Mouse (Mus musculus) MEL (cell line): Measurements from ENCODE around the gene Hoxa3. TPM values are rescaled to one million over a fixed set of nuclear protein-coding genes. Genes with fewer than 3 reads are reported as not detected.

Experiments used
- DNase-seq: peaks from one replicate; pipeline ENCODE4 v3.0.0; 2011; ENCODE audit warnings: low read depth, low spot score
- H3K27ac ChIP-seq: 2 replicates; pipeline ENCODE4 v1.5.1; 2012; ENCODE audit warnings: low read depth, mild to moderate bottlenecking, control low read depth, low read length, moderate library complexity; ENCODE audit not compliant: control insufficient read depth
- H3K27me3 ChIP-seq, 2 experiments: fragments of 150-350 bp in 1 of 2; sonication (generic) in 1 of 2; 2 replicates each; pipeline ENCODE4 v1.6.1; 2012; ENCODE audit warnings: low read length in 2 of 2, mild to moderate bottlenecking in 2 of 2, improper control_type of control experiment in 1 of 2, moderate library complexity in 1 of 2; ENCODE audit not compliant: insufficient read depth in 2 of 2, control insufficient read depth in 1 of 2
- H3K36me3 ChIP-seq, 2 experiments: 2 replicates each; pipeline ENCODE4 v1.6.1; 2012 to 2014; ENCODE audit warnings: low read length in 2 of 2, improper control_type of control experiment in 1 of 2, inconsistent platforms in 1 of 2, mild to moderate bottlenecking in 1 of 2; ENCODE audit not compliant: insufficient read depth in 2 of 2, control insufficient read depth in 1 of 2
- H3K4me1 ChIP-seq, 2 experiments: fragments of 150-350 bp in 1 of 2; sonication (generic) in 1 of 2; 2 replicates each; pipeline ENCODE4 v1.6.1; 2012; ENCODE audit warnings: low read length in 2 of 2, improper control_type of control experiment in 1 of 2, mild to moderate bottlenecking in 1 of 2; ENCODE audit not compliant: insufficient read depth in 2 of 2, control insufficient read depth in 1 of 2
- H3K4me3 ChIP-seq, 2 experiments: fragments of 150-350 bp in 1 of 2; sonication (generic) in 1 of 2; 2 replicates each; pipeline ENCODE4 v1.5.1; 2012; ENCODE audit warnings: low read depth in 2 of 2, low read length in 2 of 2, mild to moderate bottlenecking in 2 of 2, moderate library complexity in 2 of 2, control low read depth in 1 of 2, improper control_type of control experiment in 1 of 2; ENCODE audit not compliant: control insufficient read depth in 1 of 2, insufficient read depth in 1 of 2
- H3K79me2 ChIP-seq: 2 replicates; pipeline ENCODE4 v1.6.1; 2012; ENCODE audit warnings: mild to moderate bottlenecking, low read length, moderate library complexity; ENCODE audit not compliant: control insufficient read depth, poor library complexity, insufficient read depth
- H3K9ac ChIP-seq: 2 replicates; pipeline ENCODE4 v1.6.1; 2012; ENCODE audit warnings: low read depth, mild to moderate bottlenecking, control low read depth, low read length, moderate library complexity; ENCODE audit not compliant: control insufficient read depth, poor library complexity, severe bottlenecking
- H3K9me3 ChIP-seq: fragments of 150-350 bp; sonication (generic); replicated peaks from 2 replicates; pipeline ENCODE4 v1.6.1; 2012; ENCODE audit warnings: mild to moderate bottlenecking, low read length, improper control_type of control experiment, moderate library complexity; ENCODE audit not compliant: insufficient read depth
- BHLHE40 ChIP-seq: IDR thresholded peaks from 2 replicates; pipeline ENCODE4 v1.6.1; 2012; ENCODE audit warnings: low read depth, mild to moderate bottlenecking, inconsistent platforms, low read length, improper control_type of control experiment, borderline replicate concordance
- CTCF ChIP-seq, 3 experiments: IDR thresholded peaks in 2 of 3; conservative IDR thresholded peaks in 1 of 3; 2 replicates each; pipeline ENCODE4 v1.5.1; 2011 to 2012; ENCODE audit warnings: low read length in 3 of 3, low read depth in 2 of 3, mild to moderate bottlenecking in 2 of 3, improper control_type of control experiment in 1 of 3, inconsistent platforms in 1 of 3, mixed read lengths in 1 of 3, moderate library complexity in 1 of 3; ENCODE audit not compliant: control insufficient read depth in 1 of 3, insufficient read depth in 1 of 3, poor library complexity in 1 of 3, severe bottlenecking in 1 of 3
- ELF1 ChIP-seq: IDR thresholded peaks from 2 replicates; pipeline ENCODE4 v1.6.1; 2014; ENCODE audit warnings: low read depth, mild to moderate bottlenecking, inconsistent platforms, low read length, improper control_type of control experiment, moderate library complexity
- JUND ChIP-seq: IDR thresholded peaks from 2 replicates; pipeline ENCODE4 v1.6.1; 2011; ENCODE audit warnings: low read depth, mild to moderate bottlenecking, improper control_type of control experiment, low read length
- MAX ChIP-seq: IDR thresholded peaks from 2 replicates; pipeline ENCODE4 v1.6.1; 2011; ENCODE audit warnings: low read length, improper control_type of control experiment
- MXI1 ChIP-seq: IDR thresholded peaks from 2 replicates; pipeline ENCODE4 v1.6.1; 2011; ENCODE audit warnings: mild to moderate bottlenecking, low read depth, low read length, improper control_type of control experiment
- MYC ChIP-seq: IDR thresholded peaks from 2 replicates; pipeline ENCODE4 v1.6.1; 2011; ENCODE audit warnings: low read depth, mild to moderate bottlenecking, low read length, improper control_type of control experiment, moderate library complexity
- POLR2AphosphoS2 ChIP-seq: IDR thresholded peaks from 2 replicates; pipeline ENCODE4 v1.6.1; 2011; ENCODE audit warnings: low read length, improper control_type of control experiment
- POLR2AphosphoS5 ChIP-seq: IDR thresholded peaks from 2 replicates; pipeline ENCODE4 v1.6.1; 2012; ENCODE audit warnings: low read depth, borderline replicate concordance, mild to moderate bottlenecking, inconsistent platforms, low read length, moderate library complexity, mixed read lengths
- RAD21 ChIP-seq: IDR thresholded peaks from 2 replicates; pipeline ENCODE4 v1.6.1; 2011; ENCODE audit warnings: mild to moderate bottlenecking, low read depth, low read length, improper control_type of control experiment
- SMC3 ChIP-seq: IDR thresholded peaks from 2 replicates; pipeline ENCODE4 v1.6.1; 2011; ENCODE audit warnings: low read depth, low read length, improper control_type of control experiment
- TBP ChIP-seq: IDR thresholded peaks from 2 replicates; pipeline ENCODE4 v1.8.0; 2011; ENCODE audit warnings: low read depth, low read length, improper control_type of control experiment
- USF1 ChIP-seq: IDR thresholded peaks from 2 replicates; pipeline ENCODE4 v1.6.1; 2014; ENCODE audit warnings: low read depth, mild to moderate bottlenecking, inconsistent platforms, low read length, improper control_type of control experiment, moderate library complexity
- ZC3H11A ChIP-seq: IDR thresholded peaks from 2 replicates; pipeline ENCODE4 v1.6.1; 2012; ENCODE audit warnings: low read depth, mild to moderate bottlenecking, inconsistent platforms, low read length, improper control_type of control experiment
- ZMIZ1 ChIP-seq: IDR thresholded peaks from 2 replicates; pipeline ENCODE4 v1.6.1; 2012; ENCODE audit warnings: low read depth, mild to moderate bottlenecking, inconsistent platforms, low read length, improper control_type of control experiment, moderate library complexity
- polyA plus RNA-seq, 2 experiments: library from polyadenylated mRNA; stranded (reverse) in 1 of 2; unstranded in 1 of 2; fragments of >175 nt in 1 of 2; fragments of >200 nt in 1 of 2; gene quantifications; 2 replicates each; pipeline versions ENCODE4 v1.2.1 to v1.2.4; 2012; ENCODE audit warnings: low replicate concordance in 2 of 2, low read depth in 1 of 2; ENCODE audit not compliant: insufficient read length in 2 of 2, insufficient read depth in 1 of 2, missing spikeins in 1 of 2
- total RNA-seq: library from RNA; depleted of rRNA; stranded (reverse); fragments of 300-350 nt; gene quantifications from 2 replicates; pipeline ENCODE4 v1.2.3, GENCODE M21; 2012

Gene Hoxa3
- total and polyA plus RNA-seq, 3 experiments, result not detected

GRCm38 (mm10) chr6:52256956-52257355, 43.8 kb upstream of the Hoxa3 start:
- Histone ChIP-seq H3K27ac (no peak overlapping the region), H3K4me3 (no peak overlapping the region), H3K27me3 (no peaks in the 10 kb centered on the region)
- no peak for TF ChIP-seq MAX
- no peak for TF ChIP-seq ELF1
- TF ChIP-seq CTCF (IDR thresholded peaks at IDR 0.05 in 2 of 3, conservative IDR thresholded peaks at IDR 0.05 in 1 of 3; ENCODE audit: control insufficient read depth in 1 of 3, insufficient read depth in 1 of 3, low read depth in 2 of 3, low read length in 3 of 3, poor library complexity in 1 of 3, severe bottlenecking in 1 of 3), result peak; percentile 37 to 90 (median 79)
- TF ChIP-seq ZC3H11A, result peak; percentile 93
- peak; percentile 97 for TF ChIP-seq RAD21
- TF ChIP-seq SMC3, result peak; percentile 96
- TF ChIP-seq, all 39 proteins: peak for 4
- Histone ChIP-seq H3K9ac (no peak overlapping the region), H3K4me1 (no peaks in the 10 kb centered on the region), H3K36me3 (no peaks in the 10 kb centered on the region), H3K79me2 (no peaks in the 10 kb centered on the region), H3K9me3 (no peaks in the 10 kb centered on the region)
- peak; percentile 73 for DNase-seq

- Histone ChIP-seq H3K27me3 (no peaks in the 10 kb centered on the region), H3K79me2 (no peaks in the 10 kb centered on the region), H3K4me1 (no peaks in the 10 kb centered on the region), H3K9me3 (no peaks in the 10 kb centered on the region), H3K36me3 (no peaks in the 10 kb centered on the region), H3K27ac (no peak overlapping the region), H3K4me3 (no peak overlapping the region), H3K9ac (no peak overlapping the region)
- no peak for DNase-seq
- no peak for TF ChIP-seq ZMIZ1
- no peak for TF ChIP-seq USF1
- TF ChIP-seq SMC3, result no peak
- TF ChIP-seq MYC, result no peak
- no peak for TF ChIP-seq JUND
- TF ChIP-seq ELF1, result no peak
- TF ChIP-seq RAD21, result no peak
- no peak for TF ChIP-seq TBP
- no peak for TF ChIP-seq POLR2AphosphoS2
- no peak for TF ChIP-seq POLR2AphosphoS5
- no peak for TF ChIP-seq MXI1
- TF ChIP-seq BHLHE40, result no peak
These were observed 40.7 kb upstream of the Hoxa3 start for GRCm38 (mm10) chr6:52253511-52254500.
